Mouse (Mus musculus) monocyte, adult 5-6 weeks (primary cell): ENCODE data around the gene Rabac1. TPM values are rescaled to one million over a fixed set of nuclear protein-coding genes. Genes with fewer than 3 reads are reported as not detected.

Experiments
- ATAC-seq: fragments of 153-309, 156-312 bp; replicated peaks from 2 replicates; pipeline ENCODE4 v1.8.0; 2017; ENCODE audit warnings: mild to moderate bottlenecking; ENCODE audit not compliant: low TSS enrichment, insufficient number of reproducible peaks, severe bottlenecking, poor library complexity, low FRiP score
- total RNA-seq: library from RNA; stranded (forward); fragments of 200-1000, 200-491, 200-594 nt; gene quantifications from 3 replicates; pipeline ENCODE4 v1.2.3, GENCODE M21; 2017

The Rabac1 gene
- 82.7 to 149 TPM (median 92.1 TPM) in 3 replicates for total RNA-seq

DNA sequence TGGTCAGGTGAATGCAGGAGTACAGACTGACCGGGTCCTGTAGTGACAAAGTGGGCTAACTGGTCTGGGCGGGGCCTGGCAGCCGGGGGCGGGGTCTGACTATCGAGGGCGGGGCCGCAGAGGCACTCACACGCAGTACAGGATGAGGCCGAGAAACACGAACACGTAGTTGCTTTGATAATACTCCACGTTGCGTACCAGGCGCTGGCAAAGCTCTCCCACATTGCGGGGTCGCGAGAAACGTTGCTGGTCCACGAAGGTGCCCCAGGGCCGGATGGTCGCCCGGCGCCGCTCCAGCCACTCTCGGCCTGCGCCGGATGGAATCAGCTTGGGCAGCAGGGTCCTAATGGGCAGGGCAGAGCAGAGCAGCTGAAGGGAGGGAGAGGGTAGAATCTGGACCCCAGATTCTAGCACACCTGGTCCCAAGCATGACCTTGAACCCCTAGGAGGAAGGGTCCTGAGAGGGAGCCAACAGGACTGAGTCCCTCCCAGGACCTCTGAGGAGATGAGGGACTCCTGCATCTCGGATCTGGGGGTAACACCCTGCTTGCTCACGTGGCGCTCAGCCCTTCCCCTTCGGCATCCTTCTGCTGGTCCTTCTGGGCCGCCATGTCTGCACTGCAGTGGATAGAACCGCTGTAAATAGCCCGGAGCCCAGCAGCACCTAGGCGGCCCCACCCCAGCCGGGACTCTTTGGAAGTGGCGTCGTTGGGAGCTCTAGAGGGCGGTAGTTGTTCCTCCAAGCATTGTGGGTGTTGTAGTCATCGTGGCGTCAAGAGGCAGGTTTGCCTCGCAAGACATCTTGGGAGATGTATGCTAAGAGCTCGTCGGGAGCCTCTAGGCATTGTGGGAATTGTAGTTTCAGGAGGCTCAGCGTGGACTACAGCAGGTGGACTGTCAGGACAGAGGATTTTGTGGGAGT lies at the start of gene Rabac1:
TSS of gene Rabac1 (minus strand) at position 783 of the 922 bp plus-strand sequence.
- peak; percentile 89 for ATAC-seq

DNA sequence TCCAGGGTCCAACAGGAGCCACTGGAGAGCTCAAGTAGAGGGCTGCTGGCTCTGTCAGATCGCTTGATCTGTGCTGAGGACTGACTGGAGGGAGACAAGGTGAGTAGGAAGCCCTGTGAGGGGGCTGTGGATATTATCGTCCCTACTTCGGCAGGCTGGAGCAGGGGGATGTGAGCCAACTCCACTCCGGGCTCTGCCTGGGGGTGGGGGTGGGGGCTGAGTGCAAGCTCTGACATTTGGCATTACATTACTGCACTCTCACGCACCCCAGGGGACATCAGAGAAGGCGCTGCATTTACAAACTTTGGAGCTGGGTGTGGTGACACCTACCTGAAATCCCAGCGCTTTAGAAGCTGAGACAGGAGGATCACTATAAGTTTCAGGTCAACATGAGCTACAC lies 39.0 kb upstream of the Rabac1 start:
- ATAC-seq: no peak

DNA sequence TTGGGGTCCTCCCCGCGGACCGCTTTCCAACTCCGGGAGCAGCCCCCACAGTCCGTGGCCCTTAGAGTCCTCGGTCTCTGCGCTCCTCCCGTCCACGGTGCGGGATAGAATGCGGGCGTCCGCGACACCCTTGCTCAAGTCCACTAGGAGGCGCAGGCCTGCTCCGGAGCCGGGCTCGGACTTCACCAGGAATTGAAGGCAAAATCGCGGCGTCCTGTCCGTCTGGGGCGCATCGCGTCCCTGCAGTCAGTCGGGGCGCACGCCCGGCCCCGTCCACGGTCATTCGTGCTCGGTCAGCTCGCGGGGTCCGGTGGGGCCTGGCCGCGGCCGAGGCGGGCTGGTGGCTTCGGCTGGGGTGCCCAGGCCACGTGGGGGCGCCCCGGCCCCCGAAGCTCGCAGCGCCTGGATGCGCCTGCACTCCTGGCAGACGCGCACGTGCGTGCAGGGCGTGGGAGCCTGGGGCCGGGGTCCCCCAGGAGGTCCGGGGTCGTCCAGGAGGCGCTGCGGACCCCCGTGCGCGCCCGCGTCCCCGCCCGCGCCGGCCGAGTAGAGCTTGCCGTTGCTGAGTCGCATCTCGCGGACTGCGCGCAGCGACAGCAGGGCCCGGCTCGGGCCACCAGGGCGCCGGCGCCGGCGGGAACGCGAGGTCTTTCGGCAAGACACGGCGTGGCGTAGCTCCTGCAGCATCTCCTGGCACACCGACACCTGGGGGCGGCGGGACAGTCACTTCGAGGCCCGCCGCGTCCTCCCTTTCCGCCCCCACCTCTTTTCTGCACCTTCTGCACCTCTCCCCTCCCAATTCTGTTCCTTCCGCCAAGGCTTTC lies 37.7 kb upstream of the Rabac1 start:
- no peak for ATAC-seq

DNA sequence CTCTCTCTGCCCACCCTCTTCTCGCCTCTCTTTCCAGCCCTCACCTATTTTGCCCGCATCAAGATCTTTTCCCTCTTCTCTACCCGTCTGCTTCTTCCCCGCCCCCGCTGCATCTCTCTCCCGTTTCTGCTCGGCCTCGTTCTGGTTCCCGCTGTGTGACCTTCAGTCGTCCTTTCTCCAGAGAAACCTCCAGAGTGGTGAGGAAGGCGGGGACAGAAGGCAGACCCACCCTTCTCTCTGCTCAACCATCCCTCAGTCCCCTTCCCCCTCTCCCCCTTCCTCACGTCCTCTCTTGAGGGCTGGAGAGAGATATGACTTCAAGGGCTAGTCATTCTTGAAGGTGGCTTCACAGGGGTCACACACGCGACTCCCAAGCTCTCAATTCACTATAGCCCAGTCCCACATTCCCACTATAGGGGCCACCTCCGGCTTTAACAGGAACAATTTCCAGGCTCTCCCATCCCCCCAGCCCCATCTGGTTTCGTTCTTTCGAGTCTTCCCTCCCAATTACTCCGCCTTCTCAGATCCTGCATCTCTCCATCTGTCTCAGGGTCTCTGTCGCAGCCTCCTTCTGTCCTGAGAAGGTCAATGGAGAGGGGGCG lies 36.6 kb upstream of the Rabac1 start:
- no peak for ATAC-seq

DNA sequence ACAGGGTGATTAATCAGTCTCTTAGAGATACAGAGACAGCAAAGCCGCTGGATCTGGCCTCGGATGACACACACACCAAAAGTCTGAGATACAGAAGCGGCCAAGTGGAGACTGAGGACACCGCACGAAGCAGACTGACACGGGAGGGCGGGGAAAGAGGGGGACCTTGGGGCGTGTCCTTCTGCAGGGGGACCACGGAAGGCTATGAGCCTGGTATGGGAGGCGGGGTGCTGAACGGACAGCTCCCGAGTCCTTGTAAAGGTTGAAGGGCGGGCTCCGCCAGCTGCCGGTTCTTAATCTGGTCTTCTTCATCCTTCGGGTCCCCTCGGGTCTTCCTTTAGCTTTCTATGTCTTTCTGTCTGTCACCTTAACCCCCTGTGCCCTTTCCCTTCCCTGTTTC lies 36.1 kb upstream of the Rabac1 start:
- ATAC-seq: no peak

DNA sequence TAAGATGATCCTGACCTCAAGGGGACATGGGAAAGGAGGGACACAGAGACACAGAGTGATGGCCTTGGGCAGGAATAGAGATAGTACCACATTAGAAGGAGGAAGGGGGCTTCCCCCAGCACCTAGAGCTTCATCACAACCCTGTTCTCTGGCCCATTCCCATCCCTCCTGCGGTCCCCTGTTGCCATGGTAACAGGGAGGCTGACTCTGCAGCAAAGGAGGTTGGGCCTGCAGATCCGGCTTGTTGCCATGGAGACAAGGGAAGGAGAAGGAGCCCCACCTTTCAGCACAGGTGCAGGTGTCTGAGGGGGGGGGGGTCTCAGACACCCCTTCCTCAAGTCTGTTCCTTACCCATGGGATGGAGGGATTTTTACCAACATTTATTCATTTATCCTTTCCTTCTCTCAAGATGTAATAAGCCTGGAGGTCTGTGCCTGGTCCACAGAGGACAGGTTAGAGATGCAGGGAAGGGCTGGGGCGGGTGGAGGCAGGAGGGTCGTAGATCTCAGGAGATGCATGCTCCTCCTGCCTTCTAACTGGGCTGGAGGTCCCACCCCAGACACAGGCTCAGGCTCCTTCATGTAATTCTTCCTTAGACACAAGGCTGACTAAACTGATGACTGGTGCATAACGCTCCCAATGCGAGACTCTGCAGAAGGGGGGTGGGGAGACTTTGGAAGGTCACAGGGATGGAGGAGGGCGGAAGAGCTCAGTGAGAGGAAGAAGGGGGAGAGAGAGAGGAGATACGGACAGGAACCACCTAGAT lies 35.2 kb upstream of the Rabac1 start:
- ATAC-seq: no peak

DNA sequence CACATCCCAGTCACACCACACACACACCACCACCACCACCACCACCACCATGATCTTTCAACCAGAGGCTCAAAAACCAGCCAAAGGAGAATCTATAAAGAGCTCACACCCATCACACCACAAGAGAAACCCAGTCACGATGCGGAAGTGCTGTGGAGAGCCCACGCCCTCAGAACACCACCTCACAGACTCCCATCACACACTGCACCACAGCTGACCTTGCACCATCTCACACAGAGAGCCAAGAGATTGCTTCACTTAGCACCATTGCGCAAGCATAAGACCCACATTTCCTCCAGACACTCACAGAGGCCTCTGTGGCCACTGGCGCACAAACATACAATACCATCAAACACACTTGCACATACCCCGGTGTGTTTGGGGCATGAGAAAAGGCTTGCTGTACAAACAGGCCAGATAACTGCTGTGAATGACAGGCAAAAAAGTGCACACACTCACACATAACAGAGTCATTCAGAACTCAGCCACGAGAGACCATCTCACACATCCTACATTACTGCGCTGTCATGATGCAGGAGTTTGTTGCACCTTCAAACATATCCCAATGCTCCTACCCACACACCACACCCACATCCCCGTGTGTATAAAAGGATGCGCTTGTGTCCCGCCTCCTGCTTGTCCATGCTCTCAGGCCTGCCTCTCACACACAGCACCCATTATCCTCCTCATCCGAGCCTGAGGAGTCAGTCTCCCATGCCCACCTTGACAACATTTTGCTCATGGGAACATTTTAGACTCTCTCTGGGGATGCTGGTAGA lies 34.2 kb upstream of the Rabac1 start:
- ATAC-seq: peak; percentile 83

DNA sequence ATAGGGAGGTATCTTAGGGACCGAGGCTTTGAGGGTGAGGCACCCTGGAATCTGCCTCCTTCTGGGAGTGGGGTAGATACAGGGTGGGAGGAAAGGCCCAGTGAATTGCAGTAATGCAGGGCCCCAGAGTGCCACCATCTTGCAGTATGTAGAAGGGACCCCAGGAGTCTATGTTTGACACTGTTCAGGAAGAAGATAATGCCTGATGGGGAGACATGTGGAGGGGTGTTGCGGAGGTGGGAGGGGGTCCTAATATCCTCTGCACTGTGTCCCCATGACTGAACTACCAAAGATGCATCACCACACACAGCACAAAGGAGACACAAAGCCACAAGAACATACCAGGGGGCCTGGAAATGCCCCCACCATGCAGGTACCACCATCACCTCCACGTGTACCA lies 33.6 kb upstream of the Rabac1 start:
- no peak; the same call in 1 of the 2 replicates for ATAC-seq

DNA sequence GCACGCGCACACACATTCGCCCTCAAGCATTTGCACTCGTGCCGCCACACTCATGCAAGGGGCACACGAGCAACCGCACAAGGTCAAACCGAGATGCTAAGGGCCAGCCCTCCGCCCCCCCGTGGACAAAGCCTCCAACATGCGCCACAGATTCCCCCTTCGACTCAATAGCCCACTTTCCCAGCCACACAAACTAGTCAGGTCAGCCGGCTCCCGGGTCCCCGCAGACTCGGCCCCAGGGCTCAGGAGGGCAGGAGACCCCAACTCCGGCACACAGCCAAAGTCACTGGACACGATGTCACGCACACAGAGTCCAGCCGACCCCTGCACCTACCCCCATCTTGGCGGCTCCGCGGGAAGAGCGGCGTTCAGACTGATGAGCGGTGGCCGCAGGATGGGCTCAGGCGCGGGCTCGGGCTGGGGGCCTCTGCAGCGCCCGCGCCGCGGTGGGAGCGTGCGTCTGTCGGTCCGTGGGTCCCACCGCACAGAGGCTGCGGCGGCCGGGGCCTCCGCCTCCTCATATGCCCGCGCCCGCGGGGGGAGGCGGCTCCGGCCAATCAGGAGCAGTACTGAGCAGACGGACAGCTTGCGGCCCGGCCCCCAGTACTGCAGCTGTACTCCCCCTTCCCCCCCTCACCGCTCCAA lies 33.0 kb upstream of the Rabac1 start, which contains the start of gene Atp1a3:
TSS of gene Atp1a3 (minus strand) at position 538 of the 645 bp plus-strand sequence.
- ATAC-seq: peak; percentile 30

DNA sequence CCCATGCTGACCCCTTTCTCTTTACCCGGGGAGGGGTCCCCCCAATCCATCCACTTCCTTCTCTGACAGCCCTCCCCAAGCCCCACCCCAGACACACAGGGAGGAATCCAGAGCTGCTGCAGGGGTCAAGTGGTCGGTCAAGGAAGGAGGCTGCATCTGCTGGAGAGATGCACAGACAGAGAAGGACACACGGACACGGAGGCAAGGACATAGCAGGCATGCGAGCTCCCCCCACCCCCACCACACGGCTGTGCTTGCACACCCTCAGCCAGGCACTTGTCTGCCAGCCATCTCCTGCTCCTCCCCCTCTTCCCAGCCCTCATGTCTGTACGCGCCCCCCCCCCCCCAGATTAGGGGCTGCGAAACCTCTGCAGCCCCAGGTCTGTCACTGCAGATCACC lies 32.3 kb upstream of the Rabac1 start:
- no peak for ATAC-seq

DNA sequence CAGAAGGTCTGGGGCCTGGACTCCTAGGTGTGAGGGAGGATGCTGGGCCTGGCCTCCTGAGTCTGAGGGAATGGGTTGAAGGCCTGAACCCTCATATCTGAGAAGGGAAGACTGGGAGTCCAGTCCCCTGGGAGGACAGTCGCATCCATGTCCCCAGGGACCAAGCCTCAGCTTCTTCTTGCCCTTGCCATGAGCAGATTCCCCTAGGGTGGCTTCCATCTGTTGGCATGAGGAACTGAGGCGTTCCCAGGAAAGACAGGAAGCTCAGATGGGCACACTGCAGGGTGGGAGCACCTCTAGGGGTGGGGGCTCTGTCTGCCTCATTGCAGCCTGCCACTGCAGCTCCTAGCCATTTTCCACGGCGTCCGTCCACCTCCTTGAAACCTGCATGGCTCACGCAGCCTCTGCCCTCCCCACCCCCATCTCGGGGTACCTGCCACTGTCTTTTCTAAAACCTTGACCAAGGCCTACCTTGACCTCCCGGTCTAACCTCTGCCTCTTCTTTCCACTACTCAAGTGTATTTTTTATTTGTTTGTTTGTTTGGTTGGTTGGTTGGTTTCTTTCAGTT lies 31.4 kb upstream of the Rabac1 start:
- ATAC-seq: no peak

DNA sequence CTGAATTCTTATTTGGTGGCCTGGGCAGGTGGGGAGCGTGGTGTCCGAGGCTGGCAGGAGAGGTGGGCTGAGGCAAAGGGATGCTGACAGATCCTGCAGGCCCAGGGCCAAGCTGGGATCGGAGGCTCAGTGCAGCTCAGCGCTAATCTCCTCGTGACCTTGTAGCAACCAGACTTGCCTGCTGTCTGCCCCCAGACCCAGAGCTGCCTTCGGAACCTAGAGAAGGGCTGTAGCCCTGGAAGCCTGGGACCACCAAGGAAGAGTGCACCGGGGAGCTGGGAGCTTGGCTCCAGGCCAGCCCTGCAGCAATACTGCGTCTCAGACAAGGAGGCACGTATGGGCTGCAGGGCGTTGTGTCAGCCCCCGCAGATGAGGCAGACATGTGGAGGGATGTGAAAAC lies 30.7 kb upstream of the Rabac1 start:
- ATAC-seq: no peak

DNA sequence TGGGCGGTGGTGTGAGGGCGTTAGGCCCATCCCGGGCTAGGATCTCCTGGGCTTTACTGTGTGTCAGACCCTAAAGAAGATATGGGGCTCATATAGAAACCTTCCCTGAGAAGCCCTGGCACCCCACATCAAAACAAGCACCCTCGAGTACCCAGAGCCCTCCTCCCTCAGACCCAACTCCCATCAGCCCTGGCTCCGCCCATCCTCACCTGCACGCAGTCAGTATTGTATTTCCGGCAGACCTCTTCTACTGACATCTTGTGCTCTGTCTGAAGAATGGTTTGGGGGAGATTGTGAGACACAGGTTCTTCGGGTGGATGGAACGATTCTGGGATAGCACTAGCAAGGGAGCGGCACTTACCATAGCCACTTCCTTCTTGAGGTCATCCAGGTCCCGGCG lies 28.2 kb upstream of the Rabac1 start:
- ATAC-seq: no peak

DNA sequence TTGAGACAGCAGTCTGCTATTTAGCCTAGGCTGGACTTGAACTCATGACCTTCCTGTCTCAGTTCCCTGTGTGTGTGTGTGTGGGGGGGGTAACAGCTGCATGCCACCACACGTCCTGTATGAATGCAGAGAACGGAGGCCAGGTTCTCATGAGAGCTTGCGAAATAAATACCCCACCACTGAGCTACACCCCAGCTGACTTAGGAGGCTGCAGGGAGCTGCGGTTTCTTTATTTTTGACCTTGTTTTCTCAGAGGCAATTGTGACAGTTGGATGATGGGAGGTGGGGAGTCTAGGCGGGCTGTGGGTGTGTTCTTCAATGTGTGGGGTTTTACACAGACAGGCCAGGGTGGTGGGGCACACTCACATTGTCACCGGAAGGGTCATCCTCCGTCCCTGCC lies 27.7 kb upstream of the Rabac1 start:
- ATAC-seq: peak; percentile 60

DNA sequence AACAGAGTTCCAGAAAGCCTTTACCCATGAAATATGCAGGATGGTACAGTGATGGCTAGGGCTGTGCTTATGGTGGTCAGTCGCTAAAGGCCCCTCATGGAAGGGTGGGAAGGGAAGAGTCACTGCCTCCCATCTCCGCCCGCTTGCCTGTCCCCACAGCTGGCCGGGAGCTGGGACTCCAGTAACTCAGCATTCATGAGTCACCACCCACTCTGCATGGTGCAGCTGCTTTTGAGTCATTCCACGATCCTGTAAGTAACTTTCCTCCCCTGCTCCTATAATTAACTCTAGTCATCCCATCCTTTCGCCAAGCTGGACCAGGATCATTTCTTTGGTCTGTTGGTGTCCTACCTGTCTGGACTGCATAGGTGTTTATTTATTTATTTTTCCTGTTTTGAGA lies 20.5 kb upstream of the Rabac1 start:
- ATAC-seq: no peak

DNA sequence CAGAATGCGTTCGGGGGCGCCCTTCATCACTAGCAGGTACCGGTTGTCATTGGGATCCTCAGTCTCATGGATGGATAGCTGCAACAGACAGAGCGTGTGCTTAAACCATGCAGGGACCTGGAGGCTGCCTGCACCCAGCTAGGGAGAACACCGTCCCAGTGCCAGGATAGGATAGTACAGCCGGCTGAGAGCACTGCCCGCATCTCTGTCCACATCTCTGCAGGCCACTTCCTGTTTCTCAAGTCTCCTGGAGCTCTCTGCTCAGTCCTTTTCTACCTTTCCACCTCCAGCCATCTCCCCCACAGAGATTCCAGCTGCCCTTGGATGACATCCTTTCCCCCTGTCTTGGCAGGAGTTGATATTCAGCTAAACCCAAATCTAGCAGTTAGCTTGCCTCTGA lies 17.9 kb upstream of the Rabac1 start:
- ATAC-seq: 0 out of 2 replicates have a peak, but pooled peaks have one; percentile 12

DNA sequence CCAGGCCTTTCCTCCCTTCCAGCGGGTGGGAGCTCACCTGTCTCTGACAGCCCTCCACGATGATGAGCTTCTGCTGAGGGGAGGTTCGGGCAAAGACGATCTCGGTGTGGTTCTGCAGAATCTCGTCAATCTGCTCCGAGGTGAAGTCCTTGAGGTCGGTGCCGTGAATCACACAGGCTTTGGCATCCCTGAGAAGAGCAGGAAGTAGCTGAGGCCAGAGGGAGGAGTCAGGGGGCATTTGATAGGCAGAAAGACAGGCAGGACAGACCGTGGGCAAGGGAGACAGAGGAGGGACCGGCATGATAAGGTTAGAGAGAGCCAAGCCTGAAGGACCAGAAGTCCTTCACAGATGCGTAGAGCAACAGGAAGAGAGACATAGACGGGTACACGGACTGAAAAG lies 15.4 kb upstream of the Rabac1 start:
- no peak for ATAC-seq
